Mouse (Mus musculus) urinary bladder, postnatal 36 days (tissue): ENCODE measurements at regions not wholly inside any gene's neighbourhood (a gene's known extent, or its start where the extent isn't known, plus 50 kb on each side); places are given as distances from the start of the nearest gene placed in this dataset.
"Not testable (repeated sequence)": the region's sequence is repeated elsewhere in the genome, so short reads cannot be mapped to it uniquely, and the experiment has no call there.

ENCODE experiments used
- DNase-seq, 2 experiments: peaks; one replicate each; pipeline ENCODE4 v3.0.0; 2022; ENCODE audit warnings: low spot score in 2 of 2, mixed read lengths in 1 of 2

DNA sequence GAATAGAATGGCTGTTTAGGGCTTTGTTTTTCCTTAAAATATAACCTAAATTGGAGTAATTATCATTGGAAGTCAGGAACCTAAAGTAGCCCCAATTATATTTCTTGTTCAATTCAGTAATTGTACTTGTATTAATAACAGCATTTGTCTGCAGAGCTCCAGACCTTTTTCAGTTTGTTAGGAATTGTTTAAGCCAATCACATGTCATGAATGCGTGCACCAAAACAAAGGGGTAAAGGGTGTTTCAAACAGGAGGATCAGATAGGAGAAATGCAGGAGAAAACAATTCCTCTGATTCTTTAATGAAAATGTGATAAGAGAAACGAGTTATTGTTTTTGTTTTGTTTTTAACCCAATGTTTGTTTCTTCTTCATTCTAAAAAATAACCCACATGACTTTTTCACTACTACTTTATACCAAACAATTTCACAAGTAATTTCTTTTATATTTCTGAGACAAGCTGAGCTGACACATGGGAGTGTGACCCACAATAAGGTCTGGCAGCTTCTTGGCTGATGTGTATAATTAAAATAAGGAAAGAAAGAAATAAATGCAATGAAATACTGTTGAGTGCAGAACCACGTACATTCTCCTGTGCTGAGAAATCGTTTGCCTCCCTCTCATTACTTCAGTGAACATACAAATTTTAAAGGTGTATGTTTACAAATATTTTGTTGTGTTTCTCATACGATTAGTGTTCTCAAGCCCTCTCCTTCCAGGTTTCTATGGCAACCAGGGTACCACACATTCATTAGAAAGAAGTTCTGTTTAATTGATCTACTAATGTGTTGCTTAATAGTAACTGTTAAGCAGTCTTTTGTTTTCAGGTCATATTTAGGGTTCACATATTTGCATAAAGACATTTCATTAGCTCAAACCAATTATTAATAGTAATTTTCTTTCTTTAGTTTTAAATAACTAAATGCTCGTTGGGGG lies 397.7 kb downstream of the Isl1 start:
- no peak for DNase-seq

DNA sequence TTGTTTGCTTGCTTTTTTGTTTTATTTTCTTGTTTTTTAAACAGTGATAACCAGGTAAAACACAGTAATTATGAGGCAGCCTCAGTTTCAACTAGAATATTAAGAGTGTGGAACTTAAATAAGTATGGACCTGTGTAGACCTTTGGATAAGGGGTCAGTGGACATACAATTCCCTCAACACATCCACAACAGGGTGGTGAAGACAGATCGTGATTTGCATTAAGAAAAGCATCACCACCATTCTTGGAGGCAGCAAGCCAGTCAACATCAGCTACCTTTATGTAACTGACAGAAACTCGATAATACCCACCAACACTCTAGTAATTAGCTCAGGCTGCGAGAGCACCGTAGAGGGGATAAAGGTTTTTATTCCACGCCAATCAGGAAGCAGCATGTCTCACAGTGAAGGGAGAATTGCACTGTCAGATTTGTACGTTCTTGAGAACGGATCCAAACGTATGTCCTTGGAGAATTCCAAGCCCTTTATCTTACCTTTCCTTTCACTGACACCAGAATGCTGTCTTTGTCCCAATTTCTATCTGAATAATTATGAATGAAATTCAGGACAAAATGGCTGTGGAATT lies 398.5 kb downstream of the Isl1 start:
- no peak for DNase-seq

DNA sequence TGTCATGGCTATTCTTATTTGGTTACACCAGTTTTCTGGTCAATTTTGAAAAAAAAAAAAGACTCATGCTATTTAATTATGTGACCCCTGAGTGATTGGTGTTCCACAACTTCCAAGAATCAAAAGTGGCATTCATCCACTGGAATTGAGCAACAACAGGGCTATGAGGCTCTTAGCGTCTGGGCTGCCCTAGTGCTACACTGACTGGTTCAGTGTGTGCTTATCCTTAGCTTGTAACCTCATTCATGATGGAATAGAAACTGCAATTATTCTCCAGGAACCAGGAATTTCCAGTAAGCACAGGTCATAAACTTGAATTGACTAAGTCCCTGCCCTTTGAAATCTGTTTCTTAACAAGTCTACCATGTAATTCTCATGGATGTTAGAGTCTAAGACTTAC lies 428.9 kb downstream of the Isl1 start:
- peak in 1 of 2 experiments; percentile 1 for DNase-seq

DNA sequence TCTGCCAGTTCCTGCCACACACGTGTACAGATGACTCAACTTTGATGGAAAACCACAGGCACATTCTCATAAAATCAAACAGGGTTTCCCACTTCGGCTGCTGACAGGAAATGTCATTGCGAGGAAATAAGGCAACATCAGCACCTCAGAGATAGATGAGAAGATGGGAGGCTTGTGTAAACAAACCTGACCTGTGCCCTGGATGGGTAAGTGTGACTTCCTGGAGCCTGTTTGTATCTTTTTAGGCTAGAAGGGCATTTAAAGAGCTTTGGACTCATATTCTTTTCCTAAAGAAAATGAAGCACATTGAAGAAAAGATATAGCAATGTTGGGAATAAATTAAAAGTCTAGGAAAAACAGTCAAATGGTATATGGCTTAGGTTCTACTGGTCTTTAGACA lies 449.0 kb downstream of the Isl1 start:
- no peak for DNase-seq

DNA sequence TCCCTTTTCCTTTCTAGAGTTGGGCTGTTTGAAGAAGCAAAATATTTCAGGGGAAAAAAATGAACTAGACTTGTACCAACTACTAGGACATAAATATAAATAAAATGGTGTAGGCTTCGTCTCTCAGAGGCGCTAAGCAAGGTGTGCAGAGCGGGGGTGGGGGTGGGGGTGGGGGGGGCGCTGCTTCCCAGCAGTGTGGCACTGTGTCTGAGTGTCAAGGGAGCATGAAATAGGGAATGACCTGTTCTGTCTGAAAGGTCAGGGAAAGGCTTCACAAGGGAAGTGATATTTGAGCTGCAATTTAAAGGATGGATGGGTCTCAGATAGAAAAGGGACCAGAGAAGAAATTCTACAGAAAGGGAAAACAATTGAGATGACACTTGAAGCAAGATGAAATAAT lies 452.9 kb downstream of the Isl1 start:
- no peak for DNase-seq

DNA sequence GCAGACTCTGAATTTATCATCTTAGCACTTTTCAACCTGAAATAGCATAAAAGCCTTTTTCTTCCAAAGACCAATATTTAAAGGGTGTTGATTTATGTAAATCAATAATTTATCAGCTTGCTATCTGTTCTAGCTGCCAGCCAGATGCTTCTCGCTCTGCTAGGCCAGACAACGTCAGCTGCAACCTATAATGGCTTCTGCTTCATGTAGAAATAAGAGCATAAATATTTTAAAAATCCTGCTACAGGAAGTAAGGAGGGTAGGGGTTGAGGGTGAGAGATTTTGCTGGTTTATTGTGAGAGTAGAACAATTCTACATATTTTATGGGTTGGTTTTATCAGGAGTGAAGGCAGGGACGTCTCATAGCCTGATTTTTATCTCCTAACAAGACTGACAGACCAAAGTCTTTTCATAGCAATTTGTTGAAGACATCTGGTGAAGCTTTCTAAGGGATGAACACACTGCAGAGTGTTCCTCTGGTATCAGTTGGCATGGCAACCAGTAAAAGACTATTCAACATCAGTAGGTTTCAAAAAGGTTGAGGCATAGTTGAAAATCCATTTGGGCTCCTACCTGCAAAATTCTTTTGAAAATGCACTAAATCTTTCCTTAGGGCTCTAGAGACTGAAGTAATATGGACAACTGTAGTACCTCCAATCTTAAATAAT lies 456.7 kb downstream of the Isl1 start:
- DNase-seq = no peak

DNA sequence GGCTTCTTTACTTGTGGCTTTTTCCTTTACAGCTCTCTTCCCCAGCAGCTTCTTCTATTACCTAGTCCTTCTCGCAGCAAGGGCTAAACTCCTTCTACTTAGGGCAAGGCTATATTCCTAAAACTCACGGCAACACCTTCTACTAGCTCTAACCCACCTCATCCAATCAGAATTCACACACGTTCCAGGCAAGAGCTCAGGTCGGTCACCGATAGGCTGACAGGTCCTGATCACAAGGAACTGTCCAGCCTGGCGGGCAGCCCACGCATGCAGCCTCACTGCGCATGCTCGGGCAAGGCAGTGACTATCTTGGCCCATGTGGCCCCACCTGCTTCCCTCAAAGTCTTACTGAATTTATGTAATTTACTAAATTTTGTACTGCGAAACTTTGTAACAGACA lies 466.4 kb downstream of the Isl1 start:
- no peak for DNase-seq

DNA sequence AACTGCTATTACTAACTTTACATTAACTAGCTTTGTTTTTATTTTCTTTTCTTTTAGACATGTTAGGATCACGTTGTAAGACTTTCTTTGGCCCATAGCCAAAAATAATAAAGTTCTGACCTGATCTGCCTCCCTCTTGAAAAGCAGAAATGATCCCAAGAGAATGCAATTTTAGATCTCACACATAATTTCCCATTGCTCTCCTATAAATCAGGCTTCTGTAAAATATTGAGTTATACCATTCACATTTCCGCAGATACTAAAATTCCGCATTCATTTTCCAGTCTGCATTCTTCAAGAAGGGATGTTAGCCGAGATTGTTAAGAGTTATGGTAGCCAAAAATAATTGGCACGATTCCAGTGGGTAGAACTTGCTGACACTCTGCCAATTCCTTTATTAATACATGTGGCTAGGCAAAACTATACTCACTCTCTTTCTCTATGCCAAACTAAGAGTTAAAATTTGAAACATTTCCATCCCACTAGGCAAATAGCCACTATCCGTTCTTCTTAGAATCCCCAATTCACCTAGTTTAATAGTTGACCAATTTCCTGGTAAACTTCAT lies 473.2 kb downstream of the Isl1 start:
- DNase-seq = no peak

DNA sequence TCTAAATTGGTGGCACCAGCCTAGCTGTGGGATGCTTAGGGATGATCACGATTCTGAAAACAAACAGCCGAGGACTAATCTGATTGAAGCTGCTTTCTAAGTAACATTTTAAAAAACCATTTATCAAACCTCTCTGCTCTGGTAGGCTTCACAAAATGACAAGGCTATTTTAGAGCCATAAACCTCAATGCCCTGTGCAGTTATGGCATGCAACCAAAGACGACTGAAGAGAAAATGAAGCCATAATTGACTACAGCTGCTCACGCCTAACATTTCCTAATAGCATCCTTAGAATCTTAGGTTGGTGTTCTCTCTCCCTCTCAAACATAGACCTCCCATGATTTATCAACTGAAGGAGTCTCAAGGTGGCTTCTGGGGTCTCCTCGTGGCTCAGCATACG lies 484.3 kb downstream of the Isl1 start:
- DNase-seq = no peak

DNA sequence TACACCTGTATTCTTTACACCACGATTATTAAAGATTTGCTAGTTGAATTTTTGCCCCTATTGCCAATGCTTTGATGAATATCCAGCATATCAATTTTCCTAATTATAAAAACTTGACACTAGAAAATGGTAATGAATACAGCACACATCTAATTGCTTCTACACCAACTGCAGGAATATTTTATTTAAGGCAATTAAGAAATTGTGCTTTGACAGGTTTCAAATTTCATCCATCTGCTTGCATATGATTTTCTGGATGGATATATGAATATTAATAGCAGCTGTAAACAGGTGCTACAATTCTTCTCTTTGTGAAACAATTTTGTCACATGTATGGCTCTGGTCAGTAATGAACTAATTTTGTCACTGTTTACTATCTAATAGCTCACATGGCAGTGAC lies 487.0 kb downstream of the Isl1 start:
- DNase-seq = no peak

DNA sequence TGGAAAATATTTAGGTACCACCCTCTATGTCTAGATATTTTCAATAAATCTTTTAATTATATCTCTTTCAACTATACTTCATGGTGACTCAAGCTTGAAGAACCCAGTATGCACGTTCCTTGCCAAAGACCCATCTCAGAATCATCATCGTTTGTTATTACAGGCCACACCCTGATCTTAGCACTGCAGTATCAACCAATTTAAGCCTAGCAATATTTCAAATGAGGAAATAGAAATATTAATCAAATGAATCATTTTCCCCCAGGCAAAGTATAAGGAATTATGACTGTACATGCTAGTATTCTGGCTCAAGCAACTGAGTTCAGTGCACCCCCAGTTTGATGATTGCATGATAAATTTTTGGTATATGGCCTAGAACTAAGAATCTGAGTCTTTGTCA lies 495.3 kb downstream of the Isl1 start:
- no peak for DNase-seq

DNA sequence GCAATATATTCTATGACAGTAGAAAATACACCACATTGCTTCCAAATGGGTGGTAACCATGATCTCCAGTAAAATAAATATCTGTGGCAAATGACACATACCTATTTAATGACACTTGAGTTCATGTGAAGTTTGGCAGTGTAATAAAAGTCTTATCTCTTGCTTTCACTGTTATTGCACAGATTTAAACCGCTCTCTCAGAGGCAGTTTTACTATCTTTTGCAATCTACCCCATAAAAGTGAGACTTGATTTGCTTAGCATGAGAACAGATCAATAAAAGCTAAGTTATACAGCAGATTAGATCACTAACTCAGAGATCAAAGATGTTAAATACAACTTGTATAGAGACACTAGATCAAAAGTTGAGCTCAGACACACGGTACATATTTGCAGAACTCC lies 510.2 kb downstream of the Isl1 start:
- no peak for DNase-seq

DNA sequence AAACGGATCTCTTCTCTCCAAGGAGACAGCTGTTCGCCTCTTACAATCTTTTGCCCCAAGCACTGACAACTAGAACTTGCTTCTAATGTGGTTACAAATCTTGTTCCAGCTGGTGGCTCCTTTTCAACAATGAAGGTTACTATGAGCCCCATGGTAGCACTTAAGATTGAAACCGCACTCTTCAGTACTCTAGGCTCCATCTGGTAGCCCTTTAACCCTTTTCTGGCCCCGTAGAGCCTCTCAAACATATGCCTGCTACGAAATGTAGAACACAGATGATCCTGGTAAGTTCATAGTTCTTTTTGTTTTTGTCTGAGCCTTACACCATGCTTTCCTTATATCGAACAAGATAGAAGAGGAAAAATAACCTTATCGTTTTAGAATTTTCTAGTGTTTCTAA lies 558.2 kb downstream of the Isl1 start:
- DNase-seq = no peak

DNA sequence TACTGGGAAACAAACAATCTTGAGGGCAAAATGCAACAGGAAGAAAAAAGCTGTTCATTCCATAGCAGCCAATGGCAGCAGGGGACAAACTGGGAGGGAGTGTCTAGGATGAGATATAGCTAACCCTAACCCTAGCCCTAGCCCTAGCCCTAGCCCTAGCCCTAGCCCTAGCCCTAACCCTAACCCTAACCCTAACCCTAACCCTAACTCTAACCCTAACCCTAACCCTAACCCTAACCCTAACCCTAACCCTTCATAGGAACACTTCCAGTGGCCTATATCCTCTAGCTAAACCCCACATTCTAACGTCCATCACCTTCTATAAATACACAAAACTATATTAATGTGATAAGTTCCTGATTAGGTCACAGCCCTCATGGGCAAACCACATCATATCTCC lies 567.4 kb downstream of the Isl1 start:
- not testable (repeated sequence) for DNase-seq

DNA sequence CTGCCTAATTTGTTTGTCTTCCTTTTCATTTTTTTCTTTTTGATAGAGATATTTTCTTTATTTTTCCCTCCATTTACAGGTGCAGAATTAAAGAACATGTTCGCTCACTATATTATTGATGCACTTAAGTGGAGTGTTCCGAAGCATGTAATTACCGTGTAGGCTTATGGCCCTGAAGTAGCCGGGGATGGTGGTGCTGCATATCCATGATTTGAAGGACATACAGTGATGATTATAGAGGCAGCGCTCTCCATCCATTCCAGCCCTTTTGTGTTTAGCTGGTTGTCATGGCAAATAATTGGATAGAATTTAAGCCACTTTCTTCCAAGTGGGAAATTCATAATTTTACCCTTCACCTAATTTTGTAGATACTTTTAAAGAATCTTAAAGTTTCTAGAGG lies 581.5 kb downstream of the Isl1 start:
- no peak for DNase-seq

DNA sequence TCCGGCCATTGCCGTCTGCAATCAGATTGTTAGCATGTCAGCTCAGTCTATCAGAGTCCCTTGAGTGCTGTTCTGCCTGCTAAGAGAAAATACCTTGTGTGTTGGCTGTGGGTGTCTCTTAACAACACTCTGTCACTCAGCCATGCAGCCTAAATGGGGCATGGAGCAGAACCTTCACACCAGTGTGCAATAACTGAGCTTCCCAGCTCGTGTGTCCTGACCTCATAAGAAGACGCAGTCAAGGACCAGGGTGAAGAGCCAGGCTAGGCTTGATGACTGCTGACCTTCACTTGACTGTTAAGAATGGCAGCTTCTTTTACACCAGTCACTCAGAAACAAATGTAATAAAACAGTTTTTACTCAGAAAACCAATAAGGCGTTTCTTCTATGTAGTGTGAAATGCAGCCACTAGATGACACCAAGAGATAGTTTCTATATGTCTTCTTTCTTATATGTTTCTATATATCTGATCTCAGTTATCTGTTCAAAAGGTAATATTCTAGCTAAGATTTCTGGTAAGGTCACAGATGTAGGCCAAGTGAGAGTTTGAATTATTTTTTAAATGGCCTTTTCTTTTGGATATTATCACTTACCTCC lies 584.0 kb downstream of the Isl1 start:
- no peak for DNase-seq

DNA sequence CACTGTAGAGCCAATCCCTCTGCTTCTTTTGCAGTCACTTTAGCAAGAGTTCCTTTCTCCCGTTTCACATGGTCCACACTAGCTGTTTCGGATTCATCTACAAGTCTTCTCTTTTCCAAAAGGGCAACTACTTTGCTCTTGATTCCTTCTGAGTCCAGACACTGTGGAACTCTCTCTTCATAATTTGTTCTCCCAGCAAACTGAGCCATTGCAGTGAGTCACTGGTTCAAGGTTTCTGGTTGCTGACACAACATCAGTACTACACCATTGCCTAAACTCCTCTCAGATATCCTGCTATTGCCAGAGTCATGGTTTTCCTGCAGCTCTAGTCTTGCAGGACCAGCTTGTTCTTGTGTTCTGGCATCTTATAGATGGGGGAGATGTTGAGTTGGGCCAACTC lies 590.2 kb downstream of the Isl1 start:
- no peak for DNase-seq

DNA sequence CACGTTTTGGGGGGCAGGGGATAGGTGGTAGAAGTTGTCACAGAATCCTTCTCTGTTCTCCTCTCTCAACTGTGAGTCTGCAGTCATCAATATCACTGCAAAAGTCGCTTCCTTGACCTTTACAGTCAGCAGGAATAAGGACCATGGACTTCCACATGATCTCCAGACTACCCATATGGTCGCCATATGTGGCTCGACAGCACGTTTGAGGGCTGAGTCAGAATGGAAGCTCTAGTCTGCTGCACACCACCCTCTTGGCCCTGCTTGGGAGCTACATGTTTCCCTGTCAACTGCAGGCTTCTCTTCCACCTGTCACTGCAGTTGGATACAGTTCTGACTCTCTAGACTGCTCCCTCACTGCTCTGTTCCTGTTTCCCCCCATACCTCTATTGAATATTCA lies 590.6 kb downstream of the Isl1 start:
- no peak for DNase-seq

DNA sequence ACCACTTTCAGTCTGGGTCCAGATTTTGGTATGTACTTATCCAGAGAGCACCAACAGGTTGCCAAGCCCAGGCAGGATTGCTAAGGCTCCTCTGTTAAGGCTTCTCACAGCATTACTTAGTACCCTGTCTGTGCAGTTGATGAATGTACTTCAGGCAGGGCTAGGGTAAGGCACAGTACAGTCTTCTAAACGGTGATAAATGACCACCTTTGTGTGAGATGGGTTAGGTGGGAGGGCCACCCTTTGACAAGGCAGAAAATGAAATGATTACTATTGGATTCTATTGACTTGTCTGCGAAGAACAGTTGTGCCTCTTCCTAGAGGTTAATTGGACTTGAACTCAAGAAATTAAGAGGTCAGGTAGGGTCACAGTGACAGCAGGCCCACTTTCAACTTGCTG lies 594.4 kb upstream of the Itga1 start:
- no peak for DNase-seq

DNA sequence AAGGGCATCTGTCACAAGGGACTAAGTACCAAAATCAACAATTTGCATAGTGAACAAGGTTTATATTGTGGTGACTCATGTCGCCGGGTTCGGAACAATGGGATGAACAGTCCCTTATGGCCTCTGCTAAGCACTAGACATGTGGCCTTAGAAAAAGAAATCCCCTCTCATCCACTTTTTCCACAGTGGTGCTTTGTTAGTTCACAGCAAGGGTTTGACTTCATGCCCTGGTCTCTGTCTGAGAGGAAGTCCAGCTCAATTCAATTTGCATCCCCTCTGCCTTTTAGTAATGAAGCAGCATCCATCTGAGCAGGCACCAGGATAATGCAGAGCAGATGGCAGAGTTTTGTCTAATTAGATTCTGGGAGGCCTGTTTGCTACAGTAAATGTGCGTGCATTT lies 585.7 kb upstream of the Itga1 start:
- DNase-seq = no peak

DNA sequence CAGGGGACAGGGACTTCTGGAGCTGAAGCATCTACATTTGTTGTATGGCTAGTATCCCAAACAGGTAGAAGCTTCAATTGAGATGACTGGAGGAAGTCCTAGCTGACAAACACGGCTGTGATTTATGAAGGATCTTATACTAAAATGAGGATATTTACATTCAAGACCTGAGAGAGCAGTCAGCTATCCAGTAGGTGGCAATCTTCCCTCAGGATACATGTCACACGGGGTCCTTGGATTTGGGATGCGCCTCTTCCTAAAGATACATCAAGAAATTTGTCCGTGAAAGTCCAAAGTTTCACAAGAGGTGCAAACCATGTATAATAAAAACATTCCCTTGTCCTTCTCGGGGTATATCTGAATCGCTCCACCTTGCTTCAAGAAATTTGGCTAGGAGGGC lies 577.8 kb upstream of the Itga1 start:
- DNase-seq = no peak

DNA sequence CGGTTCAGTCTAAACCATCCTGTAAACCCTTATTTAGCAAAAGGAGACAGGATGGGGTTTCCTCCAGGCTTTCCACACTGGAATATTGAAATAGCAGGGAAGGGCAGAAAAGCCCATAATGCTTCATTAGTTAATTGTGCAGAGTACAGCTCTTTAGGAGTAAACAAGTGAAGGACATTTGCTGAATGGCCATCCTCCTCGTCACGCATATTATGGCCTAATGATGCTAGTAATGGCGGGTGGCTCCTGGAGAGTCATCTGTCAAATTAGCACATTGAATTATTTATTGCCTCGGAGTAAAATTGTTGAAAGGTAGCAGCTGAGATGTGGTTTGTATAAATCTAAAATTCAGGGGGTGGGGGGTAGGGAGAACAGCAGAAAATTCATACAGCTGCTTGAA lies 575.1 kb upstream of the Itga1 start:
- no peak for DNase-seq
